Mouse (Mus musculus) kidney, adult 2 months (tissue): ENCODE results near the gene Pi4ka. TPM values are rescaled to one million over a fixed set of nuclear protein-coding genes. Genes with fewer than 3 reads are reported as not detected.

ENCODE experiments used
- DNase-seq: peaks from one replicate; pipeline ENCODE4 v3.0.0; 2021
- H3K27ac ChIP-seq: fragments of 200-500 bp; 2 replicates; pipeline ENCODE4 v1.5.1; 2012; ENCODE audit warnings: low read depth, low read length, control low read depth, inconsistent platforms; ENCODE audit not compliant: insufficient read depth
- H3K27me3 ChIP-seq: fragments of 200-500 bp; replicated peaks from 2 replicates; pipeline ENCODE4 v1.6.1; 2012; ENCODE audit warnings: mild to moderate bottlenecking, moderate library complexity, low read length, inconsistent platforms; ENCODE audit not compliant: control insufficient read depth, insufficient read depth
- H3K36me3 ChIP-seq: fragments of 200-500 bp; 2 replicates; pipeline ENCODE4 v1.6.1; 2012; ENCODE audit warnings: mild to moderate bottlenecking, moderate library complexity, low read length, inconsistent platforms; ENCODE audit not compliant: control insufficient read depth, insufficient read depth
- H3K4me1 ChIP-seq: fragments of 200-500 bp; 2 replicates; pipeline ENCODE4 v1.6.1; 2011; ENCODE audit warnings: low read length; ENCODE audit not compliant: control insufficient read depth, insufficient read depth
- H3K4me3 ChIP-seq: fragments of 200-500 bp; 2 replicates; pipeline ENCODE4 v1.5.1; 2011; ENCODE audit warnings: mild to moderate bottlenecking, low read depth, low read length, control low read depth; ENCODE audit not compliant: insufficient read depth
- CTCF ChIP-seq: fragments of 200-500 bp; conservative IDR thresholded peaks from 2 replicates; pipeline ENCODE4 v1.5.1; 2011; ENCODE audit warnings: low read depth, mild to moderate bottlenecking, control low read depth, low read length, moderate library complexity, mixed read lengths; ENCODE audit not compliant: insufficient read depth, insufficient read length
- POLR2A ChIP-seq: fragments of 200-500 bp; IDR thresholded peaks from one replicate; pipeline ENCODE4 v1.6.1; 2011; ENCODE audit warnings: low read depth, low read length, control low read depth
- WGBS: fragments of 180-500 bp; shearing (Covaris S2); methylation state at CpG from one replicate; pipeline ENCODE4 v1.1.7; 2018; 5-methylcytosine and 5-hydroxymethylcytosine counted together
- polyA plus RNA-seq: library from polyadenylated mRNA; depleted of rRNA; stranded (reverse); fragments of >200 nt; gene quantifications from 2 replicates; pipeline ENCODE4 v1.2.3, GENCODE M21; 2012

Gene Pi4ka
- polyA plus RNA-seq, 1 experiment, result 124 TPM

DNA sequence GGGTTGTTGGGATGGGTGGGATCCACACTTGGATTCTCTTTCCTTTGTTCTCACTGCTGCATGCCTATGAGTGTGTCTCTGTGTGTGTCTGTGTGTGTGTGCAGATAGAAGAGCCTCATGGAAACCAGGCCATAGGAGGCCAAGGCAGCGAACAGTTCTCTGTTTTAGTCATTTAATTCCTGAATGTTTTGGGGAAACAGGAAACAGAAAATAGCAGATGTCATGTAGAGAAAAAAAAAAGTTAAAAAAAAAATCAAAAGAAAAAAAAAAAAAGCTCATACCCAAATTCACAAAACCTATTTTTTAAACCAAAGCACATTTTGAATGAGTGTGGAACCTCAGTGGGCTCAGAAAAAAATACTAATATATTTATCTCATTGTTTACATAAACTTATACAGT lies 144.8 kb downstream of the Pi4ka start:
- no peak for TF ChIP-seq CTCF
- no peak for TF ChIP-seq POLR2A
- no peaks in the 10 kb centered on the region for H3K36me3 ChIP-seq
- no peak for DNase-seq
- 73% methylated on average over 1 of the region's 1 CpGs for WGBS
- no peak overlapping the region for H3K4me3 ChIP-seq
- H3K27ac ChIP-seq, result no peak overlapping the region
- H3K27me3 ChIP-seq, result no peaks in the 10 kb centered on the region
- H3K4me1 ChIP-seq, result no peaks in the 10 kb centered on the region

DNA sequence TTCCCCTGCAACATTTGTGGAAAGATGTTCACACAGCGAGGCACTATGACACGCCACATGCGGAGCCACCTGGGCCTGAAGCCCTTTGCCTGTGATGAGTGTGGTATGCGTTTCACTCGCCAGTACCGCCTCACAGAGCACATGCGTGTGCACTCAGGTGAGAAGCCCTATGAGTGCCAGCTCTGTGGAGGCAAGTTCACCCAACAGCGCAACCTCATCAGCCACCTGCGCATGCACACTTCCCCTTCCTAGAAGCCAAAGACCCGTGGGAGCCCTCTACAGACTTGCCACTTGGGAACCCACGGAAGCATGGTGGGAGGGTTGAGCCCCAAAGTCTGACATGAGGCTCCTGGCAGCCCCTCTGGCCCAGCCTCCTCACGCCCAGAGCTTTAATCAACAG lies 147.2 kb downstream of the Pi4ka start:
- no peak overlapping the region for H3K27ac ChIP-seq
- no peak for DNase-seq
- H3K4me3 ChIP-seq, result no peak overlapping the region
- H3K36me3 ChIP-seq, result no peaks in the 10 kb centered on the region
- 87% methylated on average over 12 of the region's 12 CpGs for WGBS
- no peaks in the 10 kb centered on the region for H3K4me1 ChIP-seq
- no peaks in the 10 kb centered on the region for H3K27me3 ChIP-seq
- no peak for TF ChIP-seq POLR2A
- TF ChIP-seq CTCF, result no peak

GRCm38 (mm10) chr16:17257359-17257821 lies 148.7 kb downstream of the Pi4ka start:
- DNase-seq, result peak; percentile 55
- 74% methylated on average over 9 of the region's 9 CpGs for WGBS

GRCm38 (mm10) chr16:17255270-17255669 lies 150.8 kb downstream of the Pi4ka start:
- WGBS, result 77% methylated on average over 2 of the region's 2 CpGs
- H3K27ac ChIP-seq, result no peak overlapping the region
- no peak overlapping the region for H3K4me3 ChIP-seq
- peaks cover 4% of the 10 kb centered on the region; the same call in 1 of the 2 replicates for H3K4me1 ChIP-seq
- TF ChIP-seq POLR2A (no peak), CTCF (no peak)
- DNase-seq, result no peak
- no peaks in the 10 kb centered on the region for H3K36me3 ChIP-seq
- no peaks in the 10 kb centered on the region for H3K27me3 ChIP-seq

More at GRCm38 (mm10) chr16:17257359-17257821, 148.7 kb downstream of the Pi4ka start:
- Histone ChIP-seq H3K36me3 (no peaks in the 10 kb centered on the region), H3K27ac (no peak overlapping the region), H3K4me3 (no peak overlapping the region), H3K4me1 (0 out of 2 replicates have a peak, but pooled peaks cover under 1% of the 10 kb centered on the region), H3K27me3 (no peaks in the 10 kb centered on the region)
- 0 out of 2 replicates have a peak, but pooled peaks have one; percentile 10 for TF ChIP-seq CTCF
- TF ChIP-seq POLR2A, result no peak

DNA sequence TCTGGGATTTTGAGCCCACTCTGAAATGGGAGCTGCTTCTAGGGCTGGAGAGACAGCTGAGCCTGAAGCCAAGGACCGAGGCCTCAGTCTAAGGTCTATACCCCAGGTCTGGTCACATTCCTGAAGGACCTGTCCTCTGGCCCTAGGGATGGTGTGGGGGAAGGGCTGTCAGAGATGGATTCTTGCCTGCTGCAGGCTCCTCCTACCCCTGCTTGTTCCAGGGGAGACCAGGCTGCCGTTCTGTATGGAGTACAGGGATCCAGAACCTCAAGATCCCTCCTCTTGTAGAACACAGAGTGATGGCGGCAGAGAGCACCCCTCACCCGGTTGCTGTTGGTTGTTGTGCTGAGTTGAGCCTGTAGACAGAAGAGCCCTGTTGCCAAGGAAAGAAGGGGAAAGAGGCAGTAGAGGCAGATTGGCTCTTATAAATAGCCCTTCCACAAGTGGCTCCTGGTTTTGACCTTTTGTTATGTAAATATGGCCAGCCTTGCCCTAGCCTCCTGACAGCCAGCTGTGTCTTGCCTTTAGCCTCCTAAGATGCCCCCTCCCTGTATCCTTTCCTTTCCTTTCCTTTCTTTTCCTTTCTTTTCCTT lies 152.0 kb downstream of the Pi4ka start:
- DNase-seq, result no peak
- Histone ChIP-seq H3K4me3 (no peak overlapping the region), H3K4me1 (peaks cover 4% of the 10 kb centered on the region; the same call in 1 of the 2 replicates), H3K27me3 (no peaks in the 10 kb centered on the region), H3K27ac (no peak overlapping the region), H3K36me3 (no peaks in the 10 kb centered on the region)
- 53% methylated on average over 4 of the region's 4 CpGs for WGBS
- no peak for TF ChIP-seq POLR2A
- TF ChIP-seq CTCF, result no peak

DNA sequence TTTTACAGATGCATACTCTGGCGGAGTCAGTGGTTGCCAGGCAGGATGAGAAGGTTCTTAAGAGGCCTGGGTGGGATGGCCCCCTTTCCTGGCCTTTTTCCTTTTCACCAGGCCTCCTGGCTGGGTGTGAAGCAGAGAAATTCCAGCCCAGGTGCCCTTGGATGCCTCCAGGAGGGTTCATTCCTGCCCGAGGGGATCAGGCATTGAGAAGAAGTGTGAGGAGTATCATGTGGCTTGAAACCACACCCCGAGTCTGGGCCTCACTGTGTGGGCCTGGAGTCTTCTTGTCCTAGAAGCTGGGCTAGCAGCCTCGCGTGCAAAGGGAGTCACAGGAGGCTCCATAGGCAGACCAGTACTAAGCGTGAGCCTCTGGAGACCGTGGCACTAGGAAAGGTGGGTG lies 153.3 kb downstream of the Pi4ka start:
- WGBS, result 85% methylated on average over 7 of the region's 7 CpGs
- no peak overlapping the region for H3K4me3 ChIP-seq
- no peak overlapping the region for H3K27ac ChIP-seq
- DNase-seq, result no peak
- no peaks in the 10 kb centered on the region for H3K27me3 ChIP-seq
- H3K36me3 ChIP-seq, result no peaks in the 10 kb centered on the region
- H3K4me1 ChIP-seq, result peaks cover 4% of the 10 kb centered on the region; the same call in 1 of the 2 replicates
- TF ChIP-seq CTCF (no peak), POLR2A (no peak)

GRCm38 (mm10) chr16:17252086-17252726 lies 153.9 kb downstream of the Pi4ka start:
- TF ChIP-seq POLR2A (no peak), CTCF (no peak)
- no peaks in the 10 kb centered on the region for H3K27me3 ChIP-seq
- H3K36me3 ChIP-seq, result no peaks in the 10 kb centered on the region
- peaks cover 9% of the 10 kb centered on the region; the same call in 1 of the 2 replicates for H3K4me1 ChIP-seq
- H3K4me3 ChIP-seq, result no peak overlapping the region
- no peak for DNase-seq
- WGBS, result 70% methylated on average over 3 of the region's 3 CpGs
- no peak overlapping the region for H3K27ac ChIP-seq
